Mouse (Mus musculus) heart, postnatal 0 days (tissue): ENCODE measurements around the gene Disp1. TPM values are rescaled to one million over a fixed set of nuclear protein-coding genes. Genes with fewer than 3 reads are reported as not detected.

ENCODE experiments used
- ATAC-seq: fragments of 200-750 bp; cut with Nextera tagmentation; 2 replicates; pipeline ENCODE4 v1.8.0; 2017; ENCODE audit warnings: low read depth, moderate number of reproducible peaks, moderate library complexity; ENCODE audit not compliant: insufficient read depth
- DNase-seq: peaks from one replicate; pipeline ENCODE4 v3.0.0-alpha.2; 2016; ENCODE audit warnings: low spot score
- H3K27ac ChIP-seq: fragments of 300-500 bp; sonication (generic); 2 replicates; pipeline ENCODE4 v1.5.1; 2014; ENCODE audit warnings: low read depth, mild to moderate bottlenecking
- H3K27me3 ChIP-seq: fragments of 300-500 bp; sonication (generic); 2 replicates; pipeline ENCODE4 v1.6.1; 2014; ENCODE audit warnings: low read length, mixed read lengths; ENCODE audit not compliant: control insufficient read depth, insufficient read depth
- H3K36me3 ChIP-seq: fragments of 300-500 bp; sonication (generic); replicated peaks from 2 replicates; pipeline ENCODE4 v1.6.1; 2014; ENCODE audit warnings: low read length, mixed read lengths; ENCODE audit not compliant: control insufficient read depth, insufficient read depth
- H3K4me1 ChIP-seq: fragments of 300-500 bp; sonication (generic); 2 replicates; pipeline ENCODE4 v1.6.1; 2014; ENCODE audit warnings: antibody characterized with exemption; ENCODE audit not compliant: control insufficient read depth, insufficient read depth
- H3K4me2 ChIP-seq: fragments of 300-500 bp; sonication (generic); 2 replicates; pipeline ENCODE4 v1.6.1; 2014; ENCODE audit warnings: low read depth, mild to moderate bottlenecking, low read length, moderate library complexity
- H3K4me3 ChIP-seq: fragments of 300-500 bp; sonication (generic); 2 replicates; pipeline ENCODE4 v1.5.1; 2014; ENCODE audit warnings: low read depth, low read length
- H3K9ac ChIP-seq: fragments of 300-500 bp; sonication (generic); replicated peaks from 2 replicates; pipeline ENCODE4 v1.6.1; 2014; ENCODE audit warnings: low read depth, low read length, mixed read lengths
- H3K9me3 ChIP-seq: fragments of 300-500 bp; sonication (generic); replicated peaks from 2 replicates; pipeline ENCODE4 v1.6.1; 2016; ENCODE audit warnings: low read length; ENCODE audit not compliant: control insufficient read depth
- CTCF ChIP-seq: IDR thresholded peaks from 2 replicates; pipeline ENCODE4 v1.5.1; 2016; ENCODE audit warnings: antibody characterized with exemption, control low read depth, low read depth
- EP300 ChIP-seq: IDR thresholded peaks from 2 replicates; pipeline ENCODE4 v1.6.1; 2016; ENCODE audit warnings: antibody characterized with exemption, low read depth
- whole genome bisulfite sequencing: fragments of 180-500 bp; shearing (Covaris S2); extraction: QIAGEN DNeasy Blood & Tissue Kit; methylation state at CpG from one replicate; pipeline ENCODE4 v1.1.7; 2014; 5-methylcytosine and 5-hydroxymethylcytosine counted together
- polyA plus RNA-seq: library from polyadenylated mRNA; unstranded; fragments of >200 nt; fragmentation: Nextera tagmentation; extraction: Ambion mirVana; gene quantifications from 2 replicates; pipeline ENCODE4 v1.2.1, GENCODE M21; 2015
- total RNA-seq: library from RNA; depleted of rRNA; stranded (reverse); fragments of >200 nt; gene quantifications from 2 replicates; pipeline ENCODE4 v1.2.3, GENCODE M21; 2014; ENCODE audit warnings: low replicate concordance; rRNA removed

Gene Disp1
- total RNA-seq (8.1 and 11.9 TPM in 2 replicates), polyA plus RNA-seq (5.8 and 6.0 TPM in 2 replicates)

DNA sequence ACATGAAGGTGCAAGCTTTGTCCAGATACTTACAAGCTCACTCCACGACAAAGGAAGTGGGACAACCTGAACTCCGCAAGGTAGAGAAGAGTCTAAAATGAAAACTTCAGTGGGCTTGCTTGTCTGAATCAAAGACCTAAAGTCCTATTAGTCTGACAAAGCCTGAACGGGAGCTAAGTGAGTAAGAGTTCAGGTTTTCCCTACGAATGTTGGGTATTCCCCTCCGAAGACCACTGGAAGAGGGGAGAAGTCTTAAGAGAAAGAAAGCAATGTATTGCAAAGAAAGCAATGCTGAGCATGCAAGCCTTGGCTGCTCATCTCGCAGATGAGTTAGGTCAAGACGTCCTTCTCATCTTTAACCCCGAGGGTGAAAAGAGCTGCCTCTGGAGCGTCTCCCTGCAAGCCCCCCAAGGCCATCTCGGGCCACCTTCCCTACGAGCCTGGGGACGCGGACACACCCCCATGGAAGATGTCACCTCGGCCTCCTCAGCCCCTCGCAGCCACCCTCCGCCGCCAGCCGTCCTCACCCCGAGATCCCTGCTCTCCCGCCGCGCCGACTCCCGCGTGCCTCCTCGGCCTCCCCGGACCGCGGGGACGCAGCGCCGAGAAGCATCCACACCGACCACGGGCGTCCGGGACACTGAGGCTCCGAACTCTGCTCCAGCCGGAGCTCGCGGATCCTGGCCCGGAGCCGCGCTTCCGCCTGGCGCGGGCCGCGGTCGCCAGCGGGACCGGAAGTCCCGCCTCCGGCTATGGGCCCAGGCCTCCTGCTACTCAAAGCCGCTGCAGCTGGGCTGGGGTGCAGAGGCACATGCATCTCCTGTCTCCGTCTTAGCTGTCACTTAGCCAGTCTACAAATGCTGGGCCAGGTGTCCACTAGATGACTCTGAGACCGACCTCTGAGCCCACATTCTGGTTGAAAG, at the start of gene Disp1:
Disp1 (minus strand) TSS at position 727 of the 923 bp plus-strand sequence.
- Histone ChIP-seq H3K9ac (peak within 1 kb of the TSS; percentile 78), H3K27ac (peak within 1 kb of the TSS; percentile 44), H3K9me3 (no peaks in the 10 kb centered on the region), H3K4me2 (peak within 1 kb of the TSS; percentile 77), H3K27me3 (no peaks in the 10 kb centered on the region), H3K4me1 (peaks cover 7% of the 10 kb centered on the region), H3K36me3 (no peaks in the 10 kb centered on the region), H3K4me3 (peak within 1 kb of the TSS; percentile 79)
- 3% methylated on average over 56 of the region's 56 CpGs for WGBS
- TF ChIP-seq CTCF (no peak), EP300 (no peak)
- DNase-seq (peak; percentile 56), ATAC-seq (peak; percentile 90)

DNA sequence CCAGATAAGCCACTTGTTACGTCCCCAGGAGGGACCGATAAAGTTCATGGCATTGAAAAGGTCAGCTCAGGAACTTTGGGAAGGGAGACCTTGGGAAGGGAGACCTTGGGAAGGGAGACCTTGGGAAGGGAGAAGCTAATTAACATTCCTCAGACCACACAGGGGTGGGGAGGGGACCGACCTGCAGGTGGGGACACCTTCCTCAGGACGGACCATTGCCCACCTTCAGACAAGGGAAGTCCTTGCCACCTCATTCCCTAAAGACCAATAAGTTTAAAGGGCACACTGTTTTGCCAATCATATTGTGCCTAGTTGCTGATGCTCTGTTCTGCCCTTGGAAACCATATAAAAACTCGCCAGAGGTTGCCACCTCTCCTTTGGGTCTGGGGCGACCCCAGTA, 46.3 kb upstream of the Disp1 start:
- H3K4me1 ChIP-seq, result 0 out of 2 replicates have a peak, but pooled peaks cover 5% of the 10 kb centered on the region
- no peak for TF ChIP-seq CTCF
- TF ChIP-seq EP300, result no peak
- H3K9ac ChIP-seq, result no peak overlapping the region
- H3K4me3 ChIP-seq, result no peak overlapping the region
- ATAC-seq, result no peak
- no peaks in the 10 kb centered on the region for H3K27me3 ChIP-seq
- 59% methylated on average over 6 of the region's 6 CpGs for WGBS
- no peak overlapping the region for H3K4me2 ChIP-seq
- no peaks in the 10 kb centered on the region for H3K9me3 ChIP-seq
- H3K27ac ChIP-seq, result no peak overlapping the region
- H3K36me3 ChIP-seq, result no peaks in the 10 kb centered on the region
- no peak for DNase-seq

DNA sequence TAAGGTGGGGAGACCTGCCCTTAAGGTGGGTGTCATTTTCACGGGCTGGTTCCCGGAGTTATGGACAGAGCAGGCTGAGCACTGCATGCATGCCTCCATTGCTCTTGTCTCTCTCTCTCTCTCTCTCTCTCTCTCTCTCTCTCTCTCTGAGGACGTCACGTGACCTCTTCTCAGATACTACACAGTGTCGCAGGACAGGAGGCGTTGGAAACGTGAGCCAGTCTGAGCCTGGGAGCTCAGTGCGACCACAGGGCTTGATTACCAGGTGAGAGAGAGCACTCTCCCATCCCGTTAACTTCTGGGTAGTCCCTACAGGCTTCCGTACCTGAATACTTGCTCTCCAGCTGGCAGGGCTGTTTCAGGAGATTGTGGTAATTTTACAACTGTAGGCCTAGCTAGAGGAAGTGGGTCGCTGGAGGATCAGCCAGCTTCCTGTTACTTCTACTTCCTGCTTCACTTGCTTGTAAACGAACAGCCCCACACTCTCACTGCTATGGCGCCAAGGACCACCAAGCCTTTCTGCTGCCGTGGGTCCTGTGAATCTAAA, 44.7 kb upstream of the Disp1 start:
- Histone ChIP-seq H3K36me3 (no peaks in the 10 kb centered on the region), H3K27ac (no peak overlapping the region), H3K4me1 (0 out of 2 replicates have a peak, but pooled peaks cover 5% of the 10 kb centered on the region), H3K27me3 (no peaks in the 10 kb centered on the region), H3K9me3 (no peaks in the 10 kb centered on the region), H3K4me2 (no peak overlapping the region), H3K9ac (no peak overlapping the region), H3K4me3 (no peak overlapping the region)
- ATAC-seq, result peak; percentile 47; the same call in 1 of the 2 replicates
- DNase-seq, result no peak
- 45% methylated on average over 14 of the region's 14 CpGs for WGBS
- TF ChIP-seq CTCF, result no peak
- TF ChIP-seq EP300, result no peak

DNA sequence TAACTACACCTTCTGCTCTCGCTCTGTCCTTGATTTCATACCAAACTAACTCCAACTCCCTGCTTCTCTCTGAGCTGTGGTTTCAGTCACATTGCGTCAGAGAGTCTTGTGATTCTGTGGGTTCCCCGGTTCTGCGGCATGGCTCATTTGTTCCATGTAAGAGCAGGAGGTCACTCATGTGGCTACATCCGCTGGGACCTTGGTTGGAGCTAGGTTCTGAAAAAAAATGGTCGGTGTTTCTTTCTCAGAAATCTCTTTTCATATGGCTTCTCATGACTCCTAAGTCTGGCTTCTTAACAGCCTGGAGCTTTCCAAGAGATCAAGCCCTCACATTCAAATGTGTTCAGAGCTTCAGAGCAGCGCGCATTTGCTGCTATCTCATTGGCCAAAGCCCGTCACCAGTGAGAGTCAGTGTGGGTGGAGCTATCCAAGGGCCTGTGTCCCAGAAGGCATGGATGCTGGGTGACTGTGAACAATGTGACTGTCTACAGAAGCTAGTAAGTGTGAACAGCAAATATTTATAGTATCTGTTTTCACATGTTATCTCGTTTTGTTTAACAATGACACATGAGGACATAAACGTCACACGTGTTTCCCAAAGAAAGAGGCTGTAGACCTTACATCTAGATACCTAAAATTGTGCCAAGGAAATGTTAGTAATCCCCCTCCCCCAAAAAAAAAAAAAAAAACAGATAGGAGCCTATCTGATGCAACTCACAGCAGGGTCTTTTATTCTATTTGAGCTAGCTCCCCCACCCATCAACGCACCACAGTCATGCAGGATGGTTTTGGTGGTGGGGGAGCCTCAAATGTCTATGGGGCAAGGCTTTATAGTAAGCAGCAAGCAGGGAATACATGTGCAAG, 43.1 kb upstream of the Disp1 start:
- H3K36me3 ChIP-seq, result no peaks in the 10 kb centered on the region
- peak; percentile 94 for ATAC-seq
- no peak overlapping the region for H3K27ac ChIP-seq
- peak; percentile 68 for DNase-seq
- peak overlapping the region; percentile 14; the same call in 1 of the 2 replicates for H3K4me2 ChIP-seq
- TF ChIP-seq EP300 (no peak), CTCF (no peak)
- peak overlapping the region; percentile 1; the same call in 1 of the 2 replicates for H3K4me3 ChIP-seq
- WGBS, result 54% methylated on average over 13 of the region's 13 CpGs
- H3K4me1 ChIP-seq, result 0 out of 2 replicates have a peak, but pooled peaks cover 5% of the 10 kb centered on the region
- H3K27me3 ChIP-seq, result no peaks in the 10 kb centered on the region
- no peak overlapping the region for H3K9ac ChIP-seq
- H3K9me3 ChIP-seq, result no peaks in the 10 kb centered on the region

DNA sequence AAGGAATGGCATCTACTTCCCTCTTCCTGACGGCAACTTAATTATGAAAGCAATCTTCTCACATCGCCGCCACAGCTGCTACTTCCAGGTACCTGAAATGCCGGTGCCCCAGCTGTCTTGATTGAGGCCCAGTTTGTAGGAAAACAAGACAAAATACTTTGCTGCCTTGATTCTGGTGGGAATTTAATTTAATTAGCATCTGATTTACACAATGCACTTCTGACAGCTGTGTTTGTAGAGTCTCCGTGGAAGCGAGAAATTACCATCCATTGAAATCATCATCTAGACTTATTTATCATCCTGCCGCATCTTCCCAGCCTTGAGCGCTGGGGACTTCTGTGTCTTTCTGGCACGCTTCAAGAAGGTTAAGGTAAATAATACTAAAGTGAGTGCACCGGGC, 31.3 kb upstream of the Disp1 start:
- no peak overlapping the region for H3K9ac ChIP-seq
- H3K9me3 ChIP-seq, result no peaks in the 10 kb centered on the region
- no peaks in the 10 kb centered on the region for H3K27me3 ChIP-seq
- 64% methylated on average over 10 of the region's 10 CpGs for WGBS
- no peaks in the 10 kb centered on the region for H3K4me1 ChIP-seq
- no peak overlapping the region for H3K4me2 ChIP-seq
- no peak overlapping the region for H3K4me3 ChIP-seq
- ATAC-seq, result no peak
- H3K36me3 ChIP-seq, result no peaks in the 10 kb centered on the region
- H3K27ac ChIP-seq, result no peak overlapping the region
- no peak for DNase-seq
- TF ChIP-seq EP300 (no peak), CTCF (no peak)
